Mouse (Mus musculus) megakaryocyte, embryonic 14.5 days (primary cell): ENCODE data around the gene Tmc5. TPM values are rescaled to one million over a fixed set of nuclear protein-coding genes. Genes with fewer than 3 reads are reported as not detected.

ENCODE experiments used
- H3K27me3 ChIP-seq: replicated peaks from 2 replicates; pipeline ENCODE3; 2012; ENCODE audit warnings: inconsistent platforms
- H3K36me3 ChIP-seq: replicated peaks from 2 replicates; pipeline ENCODE3; 2012; ENCODE audit warnings: low read length, inconsistent platforms, mixed read lengths
- H3K4me1 ChIP-seq: 2 replicates; pipeline ENCODE4 v1.6.1; 2012; ENCODE audit warnings: inconsistent platforms
- H3K4me3 ChIP-seq: replicated peaks from 2 replicates; pipeline ENCODE3; 2012; ENCODE audit warnings: moderate library complexity, mild to moderate bottlenecking, inconsistent platforms
- H3K9me3 ChIP-seq: 2 replicates; pipeline ENCODE4 v1.6.1; 2012; ENCODE audit warnings: inconsistent platforms
- FLI1 ChIP-seq: IDR thresholded peaks from 2 replicates; pipeline ENCODE4 v1.6.1; 2012; ENCODE audit warnings: low read length, inconsistent platforms, mixed read lengths
- GATA1 ChIP-seq: IDR thresholded peaks from 3 replicates; pipeline ENCODE4 v1.6.1; 2012; ENCODE audit warnings: mixed read lengths, low read length, inconsistent platforms, borderline replicate concordance
- polyA plus RNA-seq: library from polyadenylated mRNA; stranded (reverse); fragments of >175 nt; gene quantifications from 2 replicates; pipeline ENCODE4 v1.2.3, GENCODE M21; 2012; ENCODE audit warnings: low replicate concordance; ENCODE audit not compliant: insufficient read depth

The Tmc5 gene
- polyA plus RNA-seq, 1 experiment = 0.17 TPM

DNA sequence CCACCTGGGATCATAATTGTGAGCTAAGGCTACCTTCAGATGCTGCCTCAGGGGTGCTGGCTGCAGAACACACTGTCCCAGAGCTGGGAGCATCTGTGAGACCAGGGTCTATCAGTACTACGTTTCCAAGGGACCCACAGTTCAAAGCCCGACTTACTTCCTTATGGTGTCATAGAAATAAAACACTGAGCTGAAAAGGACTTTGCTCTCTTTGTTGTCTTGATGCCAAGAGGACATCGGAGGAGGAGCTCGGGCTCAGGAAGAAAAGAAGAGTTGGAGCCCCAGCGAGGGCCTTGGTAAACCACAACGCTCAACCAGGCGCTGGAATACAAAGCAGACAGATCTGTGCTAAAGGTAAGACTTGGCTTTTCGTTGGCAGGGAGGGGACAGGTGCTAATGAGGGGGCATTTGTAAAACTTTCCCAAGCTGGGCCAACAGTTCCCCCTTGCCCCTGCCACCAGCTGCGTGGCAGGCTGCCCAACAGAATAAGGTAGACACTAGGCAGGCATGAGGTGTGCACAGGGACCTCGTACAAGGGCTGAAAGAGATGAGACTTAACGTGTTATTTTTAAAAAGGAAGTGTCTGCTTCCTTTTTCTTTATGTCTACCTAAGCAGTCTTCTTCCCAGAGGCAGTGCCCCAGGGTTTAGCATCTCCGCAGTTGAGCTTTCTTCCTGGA lies 3.0 kb downstream of the Tmc5 start:
- Histone ChIP-seq H3K36me3 (no peaks in the 10 kb centered on the region), H3K27me3 (peaks cover 52% of the 10 kb centered on the region), H3K4me3 (no peak overlapping the region), H3K9me3 (no peaks in the 10 kb centered on the region), H3K4me1 (peaks cover 15% of the 10 kb centered on the region)
- TF ChIP-seq FLI1 (no peak), GATA1 (no peak)

DNA sequence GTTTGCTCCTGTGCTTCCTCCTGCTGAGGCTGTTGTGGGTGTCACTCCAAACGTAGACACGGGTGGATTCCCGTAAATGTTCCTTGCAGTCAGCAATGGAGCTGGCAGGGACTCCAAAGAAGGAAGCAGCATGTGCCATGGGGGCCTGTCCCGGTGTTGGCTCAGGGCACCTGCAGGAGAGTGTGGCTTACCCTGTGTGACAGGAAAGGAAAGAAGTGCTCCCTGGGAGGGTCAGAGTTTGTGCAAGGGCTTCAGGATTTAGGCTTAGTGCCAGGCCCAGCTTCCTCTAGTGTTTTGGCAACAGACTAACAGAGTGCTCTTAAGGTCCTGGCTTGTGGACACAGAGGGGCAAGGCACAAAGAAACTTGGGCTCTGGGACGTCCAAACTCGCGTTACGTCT lies 7.7 kb downstream of the Tmc5 start:
- peaks cover 12% of the 10 kb centered on the region for H3K27me3 ChIP-seq
- TF ChIP-seq FLI1 = no peak
- no peak for TF ChIP-seq GATA1
- H3K4me1 ChIP-seq = no peaks in the 10 kb centered on the region
- H3K9me3 ChIP-seq = peaks cover 5% of the 10 kb centered on the region
- H3K4me3 ChIP-seq = no peak overlapping the region
- no peaks in the 10 kb centered on the region for H3K36me3 ChIP-seq

DNA sequence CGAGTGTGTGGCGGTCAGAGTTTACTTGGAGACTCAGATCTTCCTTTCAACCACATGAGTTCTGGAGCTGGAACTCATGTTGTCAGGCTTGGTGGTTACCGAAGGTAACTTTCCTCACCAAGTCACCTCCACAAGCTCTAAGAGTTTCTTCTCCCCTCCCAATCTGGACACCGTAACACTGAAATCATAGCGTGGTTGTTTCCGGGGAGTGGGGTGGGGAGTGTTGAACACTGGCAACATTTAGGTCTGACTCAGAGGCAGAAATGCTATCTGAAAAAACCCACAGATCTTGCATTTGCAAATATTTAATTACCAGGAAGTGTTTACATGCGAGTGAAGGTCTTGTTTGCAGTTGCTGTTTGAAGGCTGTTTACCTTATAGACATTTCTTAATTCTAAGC lies 12.7 kb downstream of the Tmc5 start:
- Histone ChIP-seq H3K36me3 (no peaks in the 10 kb centered on the region), H3K27me3 (peaks cover under 1% of the 10 kb centered on the region), H3K9me3 (peaks cover 5% of the 10 kb centered on the region), H3K4me1 (no peaks in the 10 kb centered on the region), H3K4me3 (no peak overlapping the region)
- TF ChIP-seq GATA1 = no peak
- TF ChIP-seq FLI1 = no peak

DNA sequence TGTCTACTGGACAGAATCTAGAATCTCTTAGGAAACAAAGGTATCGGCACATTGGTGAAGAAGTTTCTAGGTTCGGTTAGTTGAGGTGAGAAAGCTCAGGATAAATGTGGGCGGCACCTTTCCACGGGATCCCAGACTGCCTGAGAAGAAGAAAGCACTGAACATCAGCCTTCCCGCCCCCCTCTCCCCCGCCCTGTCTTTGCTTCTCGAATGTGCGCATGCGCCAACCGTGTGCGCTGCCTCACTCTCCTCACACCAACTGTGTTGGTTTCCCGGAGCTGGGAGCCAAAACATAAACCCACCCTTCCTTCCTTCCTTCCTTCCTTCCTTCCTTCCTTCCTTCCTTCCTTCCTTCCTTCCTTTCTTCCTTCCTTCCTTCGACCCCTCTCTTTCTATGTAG lies 13.6 kb downstream of the Tmc5 start:
- no peak overlapping the region for H3K4me3 ChIP-seq
- no peaks in the 10 kb centered on the region for H3K27me3 ChIP-seq
- no peaks in the 10 kb centered on the region for H3K4me1 ChIP-seq
- peaks cover 5% of the 10 kb centered on the region for H3K9me3 ChIP-seq
- no peaks in the 10 kb centered on the region for H3K36me3 ChIP-seq
- TF ChIP-seq GATA1 = no peak

DNA sequence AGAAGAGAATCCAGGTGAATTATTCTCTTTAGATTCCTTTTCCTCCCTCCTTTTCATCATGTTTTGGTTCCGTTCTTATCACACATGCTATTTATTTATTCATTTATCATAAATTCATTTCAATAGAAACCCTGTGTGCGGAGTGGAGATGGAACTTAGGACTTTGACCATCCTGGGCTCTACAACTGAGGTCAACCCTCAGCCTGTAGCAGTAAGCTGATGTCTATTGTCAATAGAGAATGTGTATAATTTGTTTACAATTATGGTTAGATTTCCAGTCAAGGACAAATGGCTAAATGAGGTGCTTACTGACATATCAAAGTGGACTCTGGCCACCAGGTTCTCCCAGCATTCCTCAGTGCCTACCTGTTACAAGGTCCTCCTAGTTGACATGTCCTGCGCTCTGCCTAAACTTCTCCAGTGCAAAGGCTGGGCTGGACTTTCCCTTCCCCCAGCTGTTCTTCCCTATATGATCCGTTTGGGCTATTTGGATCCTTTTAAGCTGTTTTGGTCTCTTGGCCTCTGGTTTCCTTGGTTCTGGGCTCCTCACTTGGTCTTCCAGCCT lies 14.2 kb downstream of the Tmc5 start:
- Histone ChIP-seq H3K4me1 (no peaks in the 10 kb centered on the region), H3K36me3 (no peaks in the 10 kb centered on the region), H3K9me3 (peaks cover 5% of the 10 kb centered on the region), H3K4me3 (no peak overlapping the region), H3K27me3 (no peaks in the 10 kb centered on the region)
- TF ChIP-seq GATA1 = no peak
- no peak for TF ChIP-seq FLI1

DNA sequence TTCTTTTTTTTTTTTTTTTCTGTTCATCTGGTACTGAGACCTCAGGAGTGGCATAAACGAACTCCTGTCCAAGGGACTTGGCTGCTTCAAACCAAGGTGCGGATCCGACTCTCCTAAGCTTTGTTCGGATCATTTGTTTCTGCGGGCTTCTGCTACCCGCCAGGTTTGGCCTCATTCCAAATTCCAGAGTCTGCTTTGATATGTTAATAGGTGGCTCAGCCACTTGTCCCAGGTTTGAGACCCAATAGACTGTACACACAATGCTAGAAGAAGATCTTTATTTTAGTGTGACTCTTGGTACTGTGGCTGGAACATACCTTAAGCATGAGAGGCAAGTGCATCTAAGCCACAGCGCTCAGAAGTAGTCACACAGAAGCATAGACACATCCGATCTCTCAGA lies 14.8 kb downstream of the Tmc5 start:
- no peaks in the 10 kb centered on the region for H3K4me1 ChIP-seq
- no peaks in the 10 kb centered on the region for H3K36me3 ChIP-seq
- TF ChIP-seq GATA1 = no peak
- no peak for TF ChIP-seq FLI1
- no peaks in the 10 kb centered on the region for H3K27me3 ChIP-seq
- no peak overlapping the region for H3K4me3 ChIP-seq
- H3K9me3 ChIP-seq = no peaks in the 10 kb centered on the region

DNA sequence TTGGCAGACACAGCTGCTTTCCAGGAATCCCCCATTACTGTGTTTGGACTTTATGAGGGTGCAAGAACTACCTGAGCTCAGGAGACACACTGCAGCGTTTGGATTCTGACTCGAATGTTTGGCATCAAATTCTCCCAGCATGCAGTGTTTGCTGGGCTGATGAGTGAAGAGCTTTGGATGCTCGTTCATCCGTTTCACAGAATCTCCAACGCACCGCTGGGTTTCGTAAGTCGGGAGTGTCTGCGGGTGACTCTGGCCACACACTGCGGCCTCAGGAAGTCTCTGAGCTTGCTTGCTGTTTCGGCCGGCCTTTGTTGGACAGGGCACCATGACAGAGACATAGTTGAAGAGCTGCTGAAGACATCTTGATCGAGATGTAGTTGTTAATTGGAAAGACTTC lies 17.0 kb downstream of the Tmc5 start:
- H3K9me3 ChIP-seq = no peaks in the 10 kb centered on the region
- TF ChIP-seq GATA1 (no peak), FLI1 (no peak)
- no peak overlapping the region for H3K4me3 ChIP-seq
- H3K4me1 ChIP-seq = no peaks in the 10 kb centered on the region
- H3K27me3 ChIP-seq = no peaks in the 10 kb centered on the region
- H3K36me3 ChIP-seq = no peaks in the 10 kb centered on the region

DNA sequence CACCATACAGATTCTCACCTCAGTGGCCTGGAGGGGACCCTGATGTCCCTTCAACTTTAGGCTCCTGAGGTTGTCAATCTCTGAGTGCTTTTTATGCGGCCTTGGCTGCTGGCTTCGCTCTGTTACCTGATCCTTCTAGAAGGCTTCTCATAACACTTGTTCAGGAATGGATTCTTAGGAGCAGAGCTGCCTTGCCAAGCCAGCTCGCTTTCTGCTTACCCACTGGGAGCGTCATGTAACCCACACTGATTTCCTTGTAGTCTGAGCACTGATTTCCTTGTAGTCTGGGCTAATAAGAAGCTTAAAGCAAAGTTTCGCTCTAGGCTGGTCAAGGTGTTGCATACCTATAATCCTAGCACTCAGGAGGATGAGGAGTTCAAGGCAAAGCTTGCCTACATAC lies 21.0 kb downstream of the Tmc5 start:
- TF ChIP-seq GATA1 (no peak), FLI1 (no peak)
- no peaks in the 10 kb centered on the region for H3K9me3 ChIP-seq
- H3K4me3 ChIP-seq = no peak overlapping the region
- H3K27me3 ChIP-seq = no peaks in the 10 kb centered on the region
- no peaks in the 10 kb centered on the region for H3K36me3 ChIP-seq
- H3K4me1 ChIP-seq = no peaks in the 10 kb centered on the region

DNA sequence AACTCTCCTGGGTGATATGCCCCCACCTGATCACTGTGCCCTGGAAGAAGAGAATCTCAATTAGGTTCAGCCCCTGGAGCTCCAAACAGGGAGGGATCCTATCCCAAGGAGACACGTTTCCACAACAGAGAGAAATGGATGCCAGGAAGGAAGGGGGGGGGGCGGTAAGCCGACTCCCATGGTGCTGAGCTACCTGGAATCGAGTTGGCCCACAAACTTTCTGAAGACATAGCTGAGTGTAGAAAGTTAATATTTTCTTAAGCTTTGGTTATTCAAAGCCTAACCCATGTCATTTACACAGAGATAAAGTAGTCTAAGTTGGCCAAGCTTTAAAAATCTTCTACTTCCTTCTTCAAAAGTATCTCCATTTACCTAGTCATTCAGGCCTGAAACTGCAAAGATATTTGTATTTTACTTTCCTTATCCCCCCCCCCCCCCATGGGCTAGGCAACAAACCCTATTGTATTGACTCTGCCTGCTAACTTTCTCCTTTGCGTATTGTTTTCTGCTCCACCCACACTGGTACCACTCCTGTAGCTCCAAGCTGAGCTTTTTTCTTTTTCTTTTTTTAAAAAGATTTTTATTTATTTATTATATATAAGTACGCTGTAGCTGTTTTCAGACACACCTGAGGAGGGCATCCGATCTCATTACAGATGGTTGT lies 23.3 kb downstream of the Tmc5 start:
- no peaks in the 10 kb centered on the region for H3K4me1 ChIP-seq
- H3K36me3 ChIP-seq = no peaks in the 10 kb centered on the region
- no peaks in the 10 kb centered on the region for H3K9me3 ChIP-seq
- TF ChIP-seq FLI1 (no peak), GATA1 (no peak)
- H3K27me3 ChIP-seq = no peaks in the 10 kb centered on the region
- H3K4me3 ChIP-seq = no peak overlapping the region

DNA sequence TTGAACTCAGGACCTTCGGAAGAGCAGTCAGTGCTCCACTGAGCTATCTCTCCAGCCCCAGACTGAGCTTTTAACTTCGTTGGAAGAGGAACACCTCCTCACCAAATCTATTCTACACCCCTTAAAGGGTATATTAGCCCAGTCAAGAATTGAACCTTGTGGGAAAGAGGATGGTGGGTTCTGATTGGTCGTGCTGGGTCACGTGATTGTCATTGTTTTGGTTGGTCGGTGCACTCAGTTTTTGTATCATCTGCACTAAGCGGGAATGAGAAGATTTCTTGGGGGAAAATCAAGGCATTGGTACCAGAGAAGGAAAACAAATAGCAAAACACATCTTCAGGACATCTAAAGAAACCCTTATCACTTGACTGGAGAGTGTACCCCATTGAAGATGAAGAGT lies 24.0 kb downstream of the Tmc5 start:
- H3K36me3 ChIP-seq = no peaks in the 10 kb centered on the region
- H3K4me3 ChIP-seq = no peak overlapping the region
- H3K4me1 ChIP-seq = no peaks in the 10 kb centered on the region
- TF ChIP-seq FLI1 (no peak), GATA1 (no peak)
- H3K27me3 ChIP-seq = no peaks in the 10 kb centered on the region
- no peaks in the 10 kb centered on the region for H3K9me3 ChIP-seq
